Mouse (Mus musculus): ENCODE measurements around the gene Shroom3. TPM values are rescaled to one million over a fixed set of nuclear protein-coding genes. Genes with fewer than 3 reads are reported as not detected.

Gene Shroom3
- polyA plus RNA-seq, 1 experiment from 2014 or later = 15.2 TPM

DNA sequence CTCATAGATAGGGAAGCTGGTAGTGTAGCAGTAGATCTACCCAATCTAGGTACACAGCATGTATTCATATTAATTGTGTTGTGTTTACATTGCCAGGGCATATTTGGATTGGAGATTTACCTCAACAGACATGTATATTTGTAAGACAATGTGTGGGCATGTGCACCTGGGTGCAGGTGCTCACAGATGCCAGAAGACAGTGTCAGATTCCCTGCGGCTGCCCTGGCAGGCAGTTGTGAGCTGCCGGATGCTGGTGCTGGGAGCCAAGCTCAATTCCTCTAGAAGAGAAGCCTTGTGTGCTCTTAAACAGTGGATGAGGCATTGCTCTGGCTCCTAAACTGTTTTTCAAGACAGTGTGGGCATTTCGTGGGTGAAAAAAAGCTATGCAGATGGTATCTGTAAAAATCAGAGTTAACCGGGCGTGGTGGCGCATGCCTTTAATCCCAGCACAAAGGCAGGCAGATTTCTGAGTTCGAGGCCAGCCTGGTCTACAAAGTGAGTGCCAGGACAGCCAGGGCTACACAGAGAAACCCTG, 72.1 kb downstream of the Shroom3 start:
- Histone ChIP-seq H3K4me1 (replicated peaks; ENCODE audit: control insufficient read depth, insufficient read depth, low read length) (no peaks in the 10 kb centered on the region), H3K36me3 (ENCODE audit: control insufficient read depth, insufficient read depth, low read length) (no peaks in the 10 kb centered on the region), H3K27ac (ENCODE audit: low read depth, low read length) (no peak overlapping the region), H3K9me3 (ENCODE audit: control insufficient read depth, low read length) (no peaks in the 10 kb centered on the region), H3K4me2 (ENCODE audit: low read depth, low read length, severe bottlenecking) (no peak overlapping the region), H3K9ac (ENCODE audit: low read length) (no peak overlapping the region), H3K27me3 (ENCODE audit: control insufficient read depth, insufficient read depth, low read length) (no peaks in the 10 kb centered on the region), H3K4me3 (ENCODE audit: low read depth, low read length) (no peak overlapping the region)
- 90% methylated on average over 7 of the region's 7 CpGs for WGBS
- DNase-seq (ENCODE audit: low spot score) (no peak), ATAC-seq (replicated peaks; ENCODE audit: low FRiP score) (no peak)

GRCm38 (mm10) chr5:92759156-92759745, 76.0 kb downstream of the Shroom3 start:
- no peaks in the 10 kb centered on the region for H3K27me3 ChIP-seq (ENCODE audit: control insufficient read depth, insufficient read depth, low read length)
- no peak overlapping the region for H3K9ac ChIP-seq (ENCODE audit: low read length)
- WGBS = 85% methylated on average over 6 of the region's 6 CpGs
- DNase-seq (ENCODE audit: low spot score) (no peak), ATAC-seq (replicated peaks; ENCODE audit: low FRiP score) (no peak)
- no peaks in the 10 kb centered on the region for H3K9me3 ChIP-seq (ENCODE audit: control insufficient read depth, low read length)
- no peaks in the 10 kb centered on the region for H3K4me1 ChIP-seq (replicated peaks; ENCODE audit: control insufficient read depth, insufficient read depth, low read length)
- no peaks in the 10 kb centered on the region for H3K36me3 ChIP-seq (ENCODE audit: control insufficient read depth, insufficient read depth, low read length)
- H3K4me2 ChIP-seq (ENCODE audit: low read depth, low read length, severe bottlenecking) = no peak overlapping the region
- no peak overlapping the region for H3K4me3 ChIP-seq (ENCODE audit: low read depth, low read length)
- H3K27ac ChIP-seq (ENCODE audit: low read depth, low read length) = no peak overlapping the region

DNA sequence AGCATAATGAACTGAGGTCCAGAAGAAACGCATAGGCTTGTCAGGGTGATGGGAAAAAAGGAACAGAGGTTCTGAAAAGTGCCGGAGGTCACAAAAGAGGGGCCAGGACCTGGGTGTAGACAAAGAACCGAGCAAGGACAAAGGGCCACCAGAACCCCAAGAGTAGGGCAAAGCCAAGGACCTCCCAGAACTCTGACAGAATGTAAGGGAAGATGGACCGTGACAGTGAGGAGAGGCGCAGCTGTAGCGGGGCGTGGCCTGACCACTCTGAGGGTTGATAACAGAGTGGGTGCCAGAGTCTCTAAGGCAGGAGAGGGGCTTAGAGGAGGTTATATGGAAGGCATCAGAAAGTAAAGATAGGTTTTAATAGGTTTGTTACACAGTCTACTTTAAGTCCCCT, 77.3 kb downstream of the Shroom3 start:
- H3K27me3 ChIP-seq (ENCODE audit: control insufficient read depth, insufficient read depth, low read length) = no peaks in the 10 kb centered on the region
- H3K36me3 ChIP-seq (ENCODE audit: control insufficient read depth, insufficient read depth, low read length) = no peaks in the 10 kb centered on the region
- no peaks in the 10 kb centered on the region for H3K9me3 ChIP-seq (ENCODE audit: control insufficient read depth, low read length)
- DNase-seq (ENCODE audit: low spot score) (no peak), ATAC-seq (replicated peaks; ENCODE audit: low FRiP score) (no peak)
- WGBS = 79% methylated on average over 7 of the region's 7 CpGs
- H3K4me3 ChIP-seq (ENCODE audit: low read depth, low read length) = no peak overlapping the region
- no peak overlapping the region for H3K9ac ChIP-seq (ENCODE audit: low read length)
- H3K4me2 ChIP-seq (ENCODE audit: low read depth, low read length, severe bottlenecking) = no peak overlapping the region
- H3K27ac ChIP-seq (ENCODE audit: low read depth, low read length) = no peak overlapping the region
- H3K4me1 ChIP-seq (replicated peaks; ENCODE audit: control insufficient read depth, insufficient read depth, low read length) = no peaks in the 10 kb centered on the region

DNA sequence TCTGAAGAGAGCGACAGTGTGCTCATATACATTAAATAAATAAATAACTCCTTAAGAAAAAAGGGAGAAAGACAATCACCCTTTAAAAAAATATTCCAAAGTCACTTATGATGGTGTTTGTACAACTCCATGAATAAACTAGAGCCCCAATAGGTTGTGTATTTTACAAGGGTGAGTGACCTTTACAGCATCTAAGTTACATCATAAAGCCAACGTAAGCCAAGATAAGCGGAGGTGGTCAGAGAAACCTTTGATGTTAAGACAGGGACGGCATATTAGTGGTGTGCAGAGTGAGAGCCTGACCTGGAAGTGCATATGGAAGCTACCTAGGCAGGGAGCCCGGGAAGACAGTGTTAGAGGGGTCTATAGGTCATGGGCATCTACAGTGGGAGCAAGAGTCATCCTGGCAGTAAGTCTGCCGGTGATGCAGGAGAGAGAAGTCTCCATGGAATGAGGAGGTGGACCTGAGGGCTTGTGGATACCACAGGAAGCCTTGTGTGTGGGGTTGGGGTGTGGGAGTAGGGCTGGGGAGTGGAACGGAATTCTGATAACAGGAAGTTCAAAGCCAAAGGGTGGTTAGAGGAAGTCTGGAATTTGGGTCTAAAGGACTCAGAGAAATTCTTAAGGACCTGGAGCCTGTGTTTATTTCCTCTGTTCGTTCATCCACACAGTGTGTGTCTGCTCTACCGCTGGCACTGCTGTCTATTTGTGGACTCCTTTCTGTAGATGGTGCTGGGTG, 78.5 kb downstream of the Shroom3 start:
- Histone ChIP-seq H3K4me2 (ENCODE audit: low read depth, low read length, severe bottlenecking) (no peak overlapping the region), H3K9me3 (ENCODE audit: control insufficient read depth, low read length) (no peaks in the 10 kb centered on the region), H3K4me3 (ENCODE audit: low read depth, low read length) (no peak overlapping the region), H3K4me1 (replicated peaks; ENCODE audit: control insufficient read depth, insufficient read depth, low read length) (no peaks in the 10 kb centered on the region), H3K9ac (ENCODE audit: low read length) (no peak overlapping the region), H3K27me3 (ENCODE audit: control insufficient read depth, insufficient read depth, low read length) (no peaks in the 10 kb centered on the region), H3K27ac (ENCODE audit: low read depth, low read length) (no peak overlapping the region), H3K36me3 (ENCODE audit: control insufficient read depth, insufficient read depth, low read length) (no peaks in the 10 kb centered on the region)
- ATAC-seq (replicated peaks; ENCODE audit: low FRiP score) = no peak
- 84% methylated on average over 9 of the region's 9 CpGs for WGBS
- no peak for DNase-seq (ENCODE audit: low spot score)

DNA sequence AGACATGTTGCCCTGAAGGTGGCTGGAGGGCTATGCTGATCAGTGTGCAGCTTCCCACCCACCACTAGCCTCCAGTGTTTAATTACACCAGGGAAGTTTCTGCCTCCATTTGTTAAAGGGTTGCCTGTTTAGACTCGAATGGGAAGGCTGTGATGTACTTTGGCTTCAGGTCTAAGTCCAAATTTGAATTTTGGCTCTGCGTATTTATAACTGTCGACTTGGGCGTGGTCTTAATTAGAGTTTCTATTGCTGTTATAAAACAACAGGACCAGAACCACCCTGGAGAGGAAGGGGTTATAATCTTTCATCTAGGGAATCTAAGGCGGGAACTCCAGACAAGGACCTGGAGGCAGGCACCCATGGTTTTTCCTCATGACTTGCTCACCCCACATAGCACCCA, 79.2 kb downstream of the Shroom3 start:
- H3K36me3 ChIP-seq (ENCODE audit: control insufficient read depth, insufficient read depth, low read length) = no peaks in the 10 kb centered on the region
- no peak overlapping the region for H3K9ac ChIP-seq (ENCODE audit: low read length)
- ATAC-seq (replicated peaks; ENCODE audit: low FRiP score) = no peak
- no peak overlapping the region for H3K27ac ChIP-seq (ENCODE audit: low read depth, low read length)
- H3K9me3 ChIP-seq (ENCODE audit: control insufficient read depth, low read length) = no peaks in the 10 kb centered on the region
- no peak overlapping the region for H3K4me3 ChIP-seq (ENCODE audit: low read depth, low read length)
- no peak overlapping the region for H3K4me2 ChIP-seq (ENCODE audit: low read depth, low read length, severe bottlenecking)
- H3K27me3 ChIP-seq (ENCODE audit: control insufficient read depth, insufficient read depth, low read length) = no peaks in the 10 kb centered on the region
- H3K4me1 ChIP-seq (replicated peaks; ENCODE audit: control insufficient read depth, insufficient read depth, low read length) = no peaks in the 10 kb centered on the region
- DNase-seq (ENCODE audit: low spot score) = no peak
- WGBS = 91% methylated on average over 5 of the region's 5 CpGs

GRCm38 (mm10) chr5:92763546-92763952, 80.3 kb downstream of the Shroom3 start:
- Histone ChIP-seq H3K9me3 (ENCODE audit: control insufficient read depth, low read length) (no peaks in the 10 kb centered on the region), H3K36me3 (ENCODE audit: control insufficient read depth, insufficient read depth, low read length) (no peaks in the 10 kb centered on the region), H3K4me2 (ENCODE audit: low read depth, low read length, severe bottlenecking) (no peak overlapping the region), H3K27me3 (ENCODE audit: control insufficient read depth, insufficient read depth, low read length) (no peaks in the 10 kb centered on the region), H3K9ac (ENCODE audit: low read length) (no peak overlapping the region), H3K4me3 (ENCODE audit: low read depth, low read length) (no peak overlapping the region), H3K27ac (ENCODE audit: low read depth, low read length) (no peak overlapping the region), H3K4me1 (replicated peaks; ENCODE audit: control insufficient read depth, insufficient read depth, low read length) (no peaks in the 10 kb centered on the region)
- 60% methylated on average over 4 of the region's 4 CpGs for WGBS
- ATAC-seq (replicated peaks; ENCODE audit: low FRiP score) = no peak
- DNase-seq (ENCODE audit: low spot score) = no peak

DNA sequence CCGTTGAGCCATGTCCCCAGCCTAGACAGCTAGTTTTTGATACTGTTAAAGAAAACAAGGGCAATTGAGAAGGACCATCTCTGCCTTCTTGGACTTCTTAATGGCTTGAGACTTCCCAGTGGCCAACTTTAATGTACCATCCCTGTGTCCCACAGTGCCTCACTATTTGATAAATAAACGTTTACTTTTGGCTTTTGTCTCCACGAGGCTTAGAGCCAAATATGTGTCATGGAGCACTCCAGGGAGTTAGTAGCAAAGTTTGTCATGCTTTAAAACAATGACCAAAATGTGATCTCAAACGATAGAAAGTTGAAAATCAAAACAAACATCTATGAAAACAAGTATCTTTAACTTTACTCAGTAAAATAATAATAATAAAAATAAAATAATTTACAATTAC, 83.1 kb downstream of the Shroom3 start:
- Histone ChIP-seq H3K9me3 (ENCODE audit: control insufficient read depth, low read length) (no peaks in the 10 kb centered on the region), H3K36me3 (ENCODE audit: control insufficient read depth, insufficient read depth, low read length) (no peaks in the 10 kb centered on the region), H3K27me3 (ENCODE audit: control insufficient read depth, insufficient read depth, low read length) (no peaks in the 10 kb centered on the region), H3K4me3 (ENCODE audit: low read depth, low read length) (no peak overlapping the region), H3K4me1 (replicated peaks; ENCODE audit: control insufficient read depth, insufficient read depth, low read length) (no peaks in the 10 kb centered on the region), H3K9ac (ENCODE audit: low read length) (no peak overlapping the region), H3K4me2 (ENCODE audit: low read depth, low read length, severe bottlenecking) (no peak overlapping the region), H3K27ac (ENCODE audit: low read depth, low read length) (no peak overlapping the region)
- WGBS = 81% methylated on average over 4 of the region's 4 CpGs
- ATAC-seq (replicated peaks; ENCODE audit: low FRiP score) = no peak
- DNase-seq (ENCODE audit: low spot score) = no peak

DNA sequence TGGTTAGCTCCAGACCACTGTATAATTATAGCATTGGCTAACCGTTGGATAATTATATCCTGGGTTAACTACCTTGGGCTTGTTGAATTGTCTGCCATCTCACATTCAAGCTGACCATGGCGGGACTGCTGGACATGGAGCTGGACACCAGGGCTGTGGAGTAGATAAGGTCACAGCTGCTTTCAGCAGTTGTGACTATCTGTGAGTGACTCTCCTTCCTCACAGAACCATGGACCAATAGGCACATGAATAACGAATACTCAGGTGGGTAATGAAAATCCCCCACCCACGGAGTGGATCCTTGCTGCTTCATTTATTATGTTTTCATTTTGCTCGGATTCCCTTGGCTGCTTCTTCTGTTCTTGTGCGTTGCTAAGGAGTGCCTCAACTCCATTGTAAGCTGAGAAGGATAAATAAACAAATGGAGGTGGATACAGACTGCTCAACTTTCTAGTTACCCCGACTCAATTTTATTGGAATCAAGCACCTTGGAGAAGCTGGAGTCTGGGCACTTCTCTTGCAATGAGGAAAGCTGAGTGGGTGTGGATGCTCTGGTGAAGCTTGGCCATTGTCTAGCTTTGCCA, 84.1 kb downstream of the Shroom3 start:
- Histone ChIP-seq H3K36me3 (ENCODE audit: control insufficient read depth, insufficient read depth, low read length) (no peaks in the 10 kb centered on the region), H3K9ac (ENCODE audit: low read length) (no peak overlapping the region), H3K4me3 (ENCODE audit: low read depth, low read length) (no peak overlapping the region), H3K27ac (ENCODE audit: low read depth, low read length) (no peak overlapping the region), H3K9me3 (ENCODE audit: control insufficient read depth, low read length) (no peaks in the 10 kb centered on the region), H3K4me2 (ENCODE audit: low read depth, low read length, severe bottlenecking) (no peak overlapping the region), H3K27me3 (ENCODE audit: control insufficient read depth, insufficient read depth, low read length) (no peaks in the 10 kb centered on the region), H3K4me1 (replicated peaks; ENCODE audit: control insufficient read depth, insufficient read depth, low read length) (no peaks in the 10 kb centered on the region)
- DNase-seq (ENCODE audit: low spot score) (no peak), ATAC-seq (replicated peaks; ENCODE audit: low FRiP score) (no peak)
- 66% methylated on average over 7 of the region's 7 CpGs for WGBS
